11 mouse cellular contexts compared by ENCODE assay signal in genomic region chr17:45215067-45216049, GRCm38 (mm10).
A peak's percentile ranks its signal among the peaks of the same experiment; 100 is the strongest.
DNase-seq lines count a peak whose midpoint lies in the region; ATAC-seq and TF ChIP-seq lines count a peak whose summit lies in the region.
"Had no signal": no experiment of that assay in that cellular context is flagged by ENCODE, and none has a peak within 500 bp of the region (broad histone marks: within the 10 kb centered on the region; RNA-seq: fewer than 3 reads in every experiment).

No protein-coding gene starts in this region.

- TF ChIP-seq CTCF in thymus, adult 2 months (IDR thresholded peaks at IDR 0.05; ENCODE audit: borderline replicate concordance, control insufficient read depth, extremely low read depth, insufficient read depth, low read length, poor library complexity): no peak

- H3K4me2 ChIP-seq in forebrain, embryonic 12.5 days: no peak overlapping the region
- no peak overlapping the region for H3K4me2 ChIP-seq in limb, embryonic 14.5 days (replicated peaks; ENCODE audit: low read depth, low read length, severe bottlenecking)
- no peak overlapping the region for H3K4me2 ChIP-seq in stomach, embryonic 16.5 days (ENCODE audit: low read depth, low read length)
- no peak overlapping the region for H3K4me2 ChIP-seq in forebrain, embryonic 14.5 days (ENCODE audit: low read length)

- ATAC-seq in forebrain, embryonic 12.5 days (ENCODE audit: low FRiP score): no peak
- ATAC-seq in limb, embryonic 14.5 days (ENCODE audit: low FRiP score, low read depth): peak; percentile 41; the same call in 1 of the 2 replicates
- peak; percentile 76 for ATAC-seq in stomach, embryonic 16.5 days (ENCODE audit: insufficient read depth, low FRiP score)
- no peak for ATAC-seq in forebrain, embryonic 14.5 days

- WGBS in forebrain, embryonic 10.5 days: 76% methylated on average over 15 of the region's 15 CpGs
- 67% methylated on average over 15 of the region's 15 CpGs for WGBS in forebrain, embryonic 12.5 days
- 74% methylated on average over 15 of the region's 15 CpGs for WGBS in thymus, adult 2 months
- WGBS in limb, embryonic 14.5 days: 52% methylated on average over 15 of the region's 15 CpGs
- 52% methylated on average over 15 of the region's 15 CpGs for WGBS in stomach, embryonic 16.5 days
- 64% methylated on average over 15 of the region's 15 CpGs for WGBS in forebrain, embryonic 14.5 days

- H3K27me3 ChIP-seq in forebrain, embryonic 10.5 days (ENCODE audit: poor library complexity, severe bottlenecking): no peaks in the 10 kb centered on the region
- no peaks in the 10 kb centered on the region for H3K27me3 ChIP-seq in forebrain, embryonic 12.5 days
- no peaks in the 10 kb centered on the region for H3K27me3 ChIP-seq in thymus, adult 2 months (ENCODE audit: control insufficient read depth, insufficient read depth, low read length)
- H3K27me3 ChIP-seq in limb, embryonic 14.5 days (ENCODE audit: control insufficient read depth, insufficient read depth, low read length): 0 out of 2 replicates have a peak, but pooled peaks cover 4% of the 10 kb centered on the region
- H3K27me3 ChIP-seq in stomach, embryonic 16.5 days (ENCODE audit: control insufficient read depth, insufficient read depth, low read length): no peaks in the 10 kb centered on the region
- no peaks in the 10 kb centered on the region for H3K27me3 ChIP-seq in forebrain, embryonic 14.5 days (replicated peaks; ENCODE audit: control insufficient read depth, insufficient read depth, low read length)

- H3K36me3 ChIP-seq in forebrain, embryonic 10.5 days (replicated peaks): no peaks in the 10 kb centered on the region
- H3K36me3 ChIP-seq in forebrain, embryonic 12.5 days (replicated peaks): no peaks in the 10 kb centered on the region
- H3K36me3 ChIP-seq in thymus, adult 2 months (ENCODE audit: control insufficient read depth, insufficient read depth, low read length): no peaks in the 10 kb centered on the region
- H3K36me3 ChIP-seq in limb, embryonic 14.5 days (ENCODE audit: control insufficient read depth, insufficient read depth, low read length): no peaks in the 10 kb centered on the region
- H3K36me3 ChIP-seq in stomach, embryonic 16.5 days (ENCODE audit: control insufficient read depth, insufficient read depth, low read length): no peaks in the 10 kb centered on the region
- no peaks in the 10 kb centered on the region for H3K36me3 ChIP-seq in forebrain, embryonic 14.5 days (ENCODE audit: control insufficient read depth, insufficient read depth, low read length)

- H3K9ac ChIP-seq in forebrain, embryonic 12.5 days: no peak overlapping the region
- no peak overlapping the region for H3K9ac ChIP-seq in limb, embryonic 14.5 days (ENCODE audit: low read depth, low read length, severe bottlenecking)
- H3K9ac ChIP-seq in stomach, embryonic 16.5 days (ENCODE audit: low read length): no peak overlapping the region
- no peak overlapping the region for H3K9ac ChIP-seq in forebrain, embryonic 14.5 days (ENCODE audit: low read length)

- DNase-seq in forebrain, embryonic 10.5 days (ENCODE audit: extremely low spot score, low spot score): no peak
- peak; percentile 25 for DNase-seq in thymus, postnatal 14 days
- DNase-seq in thymus, adult 2 months: no peak
- peak; percentile 36 for DNase-seq in limb, embryonic 14.5 days (ENCODE audit: low spot score)
- DNase-seq in heart, adult 18-20 months: no peak
- no peak for DNase-seq in forebrain, embryonic 14.5 days (ENCODE audit: low spot score)
- DNase-seq: adrenal gland, adult 2 months; gastrocnemius, postnatal 36 days; lung, adult 18-20 months had no signal

- H3K9me3 ChIP-seq in forebrain, embryonic 10.5 days: peaks cover 5% of the 10 kb centered on the region; the same call in 1 of the 2 replicates
- H3K9me3 ChIP-seq in forebrain, embryonic 12.5 days: no peaks in the 10 kb centered on the region
- H3K9me3 ChIP-seq in limb, embryonic 14.5 days (ENCODE audit: control insufficient read depth, low read length): no peaks in the 10 kb centered on the region
- no peaks in the 10 kb centered on the region for H3K9me3 ChIP-seq in stomach, embryonic 16.5 days (replicated peaks; ENCODE audit: control insufficient read depth, low read length)
- H3K9me3 ChIP-seq in forebrain, embryonic 14.5 days (replicated peaks; ENCODE audit: control insufficient read depth, low read length): no peaks in the 10 kb centered on the region

- H3K27ac ChIP-seq in forebrain, embryonic 10.5 days: 0 out of 2 replicates have a peak overlapping the region, but pooled peaks have one; percentile 3
- H3K27ac ChIP-seq in forebrain, embryonic 12.5 days: no peak overlapping the region
- no peak overlapping the region for H3K27ac ChIP-seq in thymus, adult 2 months (ENCODE audit: control insufficient read depth, insufficient read depth, low read length)
- peak overlapping the region; percentile 40; the same call in 1 of the 2 replicates for H3K27ac ChIP-seq in limb, embryonic 14.5 days (replicated peaks; ENCODE audit: low read depth, low read length)
- H3K27ac ChIP-seq in stomach, embryonic 16.5 days (ENCODE audit: low read length): no peak overlapping the region; the same call in 1 of the 2 replicates
- H3K27ac ChIP-seq in forebrain, embryonic 14.5 days (ENCODE audit: low read depth, low read length): no peak overlapping the region

- no peak overlapping the region for H3K4me3 ChIP-seq in forebrain, embryonic 10.5 days
- H3K4me3 ChIP-seq in forebrain, embryonic 12.5 days (replicated peaks): no peak overlapping the region
- H3K4me3 ChIP-seq in thymus, adult 2 months (ENCODE audit: control insufficient read depth, insufficient read depth, low read length): no peak overlapping the region
- no peak overlapping the region for H3K4me3 ChIP-seq in limb, embryonic 14.5 days (replicated peaks; ENCODE audit: low read length)
- no peak overlapping the region for H3K4me3 ChIP-seq in stomach, embryonic 16.5 days (replicated peaks; ENCODE audit: low read length)
- no peak overlapping the region for H3K4me3 ChIP-seq in forebrain, embryonic 14.5 days (ENCODE audit: low read depth, low read length)

- peaks cover 28% of the 10 kb centered on the region for H3K4me1 ChIP-seq in forebrain, embryonic 10.5 days
- peaks cover 7% of the 10 kb centered on the region; the same call in 1 of the 2 replicates for H3K4me1 ChIP-seq in forebrain, embryonic 12.5 days
- peaks cover 22% of the 10 kb centered on the region for H3K4me1 ChIP-seq in thymus, adult 2 months (replicated peaks; ENCODE audit: control insufficient read depth, insufficient read depth, low read length)
- peaks cover 13% of the 10 kb centered on the region for H3K4me1 ChIP-seq in limb, embryonic 14.5 days (ENCODE audit: control insufficient read depth, insufficient read depth, low read length)
- H3K4me1 ChIP-seq in stomach, embryonic 16.5 days (ENCODE audit: control insufficient read depth, insufficient read depth, low read length): no peaks in the 10 kb centered on the region
- no peaks in the 10 kb centered on the region for H3K4me1 ChIP-seq in forebrain, embryonic 14.5 days (ENCODE audit: control insufficient read depth, insufficient read depth, low read length)

- TF ChIP-seq POLR2A in thymus, adult 2 months (IDR thresholded peaks at IDR 0.05; ENCODE audit: control insufficient read depth, extremely low read depth, insufficient read depth, low read length, poor library complexity): no peak
- TF ChIP-seq POLR2A in limb, embryonic 14.5 days (IDR thresholded peaks at IDR 0.05; ENCODE audit: borderline replicate concordance, extremely low read depth, insufficient read depth, insufficient read length): no peak

Comparison
In these comparisons a context has a peak if more than half of its experiments do, and no peak if none do; other contexts are left out.
1. DNase-seq: peak in thymus, postnatal 14 days (single experiment) and limb, embryonic 14.5 days (single experiment); none in forebrain, embryonic 10.5 days (single experiment), thymus, adult 2 months (single experiment), heart, adult 18-20 months (0 of 2) and forebrain, embryonic 14.5 days (single experiment).
2. H3K27ac ChIP-seq: peak in forebrain, embryonic 10.5 days (single experiment) and limb, embryonic 14.5 days (single experiment); none in forebrain, embryonic 12.5 days (single experiment), thymus, adult 2 months (single experiment), stomach, embryonic 16.5 days (single experiment) and forebrain, embryonic 14.5 days (single experiment).
3. ATAC-seq: peak in limb, embryonic 14.5 days (single experiment) and stomach, embryonic 16.5 days (single experiment); none in forebrain, embryonic 12.5 days (single experiment) and forebrain, embryonic 14.5 days (single experiment).